In the genomic region with DNA sequence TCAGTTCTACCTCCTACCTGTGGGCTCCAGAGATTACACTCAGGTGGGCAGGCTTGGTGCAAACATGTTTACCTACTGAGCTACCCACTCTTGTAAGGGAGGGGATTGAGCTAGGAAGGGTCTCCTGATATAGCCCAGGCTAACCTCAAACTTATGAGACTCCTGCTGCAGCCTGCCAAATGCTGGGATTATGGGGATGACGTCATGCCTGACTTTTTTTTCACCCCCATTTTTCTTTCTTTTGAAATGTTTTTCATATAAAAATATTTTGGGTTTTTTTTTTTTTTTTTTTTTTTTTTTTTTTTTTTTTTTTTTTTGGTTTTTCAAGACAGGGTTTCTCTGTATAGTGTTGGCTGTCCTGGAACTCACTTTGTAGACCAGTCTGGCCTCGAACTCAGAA, we compare ENCODE assay signal across 17 mouse cellular contexts.
"Had no signal": no experiment of that assay in that cellular context is flagged by ENCODE, and none has a peak within 500 bp of the region (broad histone marks: within the 10 kb centered on the region; RNA-seq: fewer than 3 reads in every experiment).

No protein-coding gene starts in this region.

- H3K9ac ChIP-seq: neural tube, embryonic 12.5 days; neural tube, embryonic 13.5 days; neural tube, embryonic 15.5 days; stomach, embryonic 15.5 days had no signal

- H3K27ac ChIP-seq: neural tube, embryonic 12.5 days; neural tube, embryonic 13.5 days; neural tube, embryonic 15.5 days; stomach, embryonic 15.5 days; stomach, postnatal 0 days had no signal

- H3K4me3 ChIP-seq: neural tube, embryonic 12.5 days; neural tube, embryonic 13.5 days; neural tube, embryonic 15.5 days; stomach, embryonic 15.5 days had no signal

- DNase-seq: retina, postnatal 1 day; right cerebral cortex, adult 18-20 months; right cerebral cortex, postnatal 14 days; right cerebral cortex, postnatal 25 days; right cerebral cortex, postnatal 4 days; spleen, adult 18-20 months; thymus, adult 18-20 months; thymus, adult 2 months; thymus, postnatal 14 days; thymus, postnatal 25 days; thymus, postnatal 36 days; thymus, postnatal 4 days had no signal

- H3K4me1 ChIP-seq: stomach, embryonic 15.5 days had no signal

- H3K9me3 ChIP-seq: neural tube, embryonic 13.5 days; neural tube, embryonic 15.5 days; stomach, embryonic 15.5 days had no signal
